Mouse (Mus musculus) stomach, postnatal 0 days (tissue): Measurements from ENCODE around the gene Stox2.

Experiments
- CTCF ChIP-seq: IDR thresholded peaks from 2 replicates; pipeline ENCODE4 v1.5.1; 2016; ENCODE audit warnings: antibody characterized with exemption, low read depth, mild to moderate bottlenecking, moderate library complexity
- EP300 ChIP-seq: optimal IDR thresholded peaks from 2 replicates; pipeline ENCODE3; 2016; ENCODE audit warnings: antibody characterized with exemption

DNA sequence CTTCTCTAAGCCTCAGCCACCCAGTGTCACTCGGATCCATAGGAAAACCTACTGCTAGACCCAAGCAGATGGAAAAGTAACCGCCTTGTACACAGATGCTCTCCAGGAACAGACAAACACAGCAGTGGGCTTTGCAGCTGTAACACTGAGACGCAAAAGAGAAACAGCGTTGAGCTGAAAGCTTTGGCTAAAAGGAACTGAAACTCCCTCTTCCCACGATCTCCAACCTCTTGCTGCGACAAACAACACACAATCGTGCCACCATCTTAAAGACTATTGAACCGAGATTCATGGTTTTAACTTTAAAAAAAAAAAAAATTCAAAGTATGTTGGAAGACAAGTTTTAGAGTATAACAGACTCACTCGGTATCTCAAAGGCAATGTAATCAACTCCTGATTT is 62.5 kb downstream of the Stox2 start:
- no peak for TF ChIP-seq CTCF
- TF ChIP-seq EP300: no peak
